Mouse (Mus musculus) gastrocnemius, postnatal 14 days (tissue): ENCODE data around the gene Gpatch8. TPM values are rescaled to one million over a fixed set of nuclear protein-coding genes. Genes with fewer than 3 reads are reported as not detected.

ENCODE experiments used
- DNase-seq: peaks from one replicate; pipeline ENCODE4 v3.0.0; 2021; ENCODE audit warnings: mixed read lengths
- intact Hi-C: fragments of 180-260 bp; cut with DNase I; formaldehyde crosslinking; loops from one replicate; pipeline ENCODE4 v1.15.1; 2025; ENCODE audit warnings: low total_unique reads
- total RNA-seq, 2 experiments: library from RNA; stranded (reverse); gene quantifications; 2 replicates each; pipeline ENCODE4 v1.2.3; 2021

Gene Gpatch8
- total RNA-seq, 2 experiments from 2014 or later, result 21.1 to 27.7 TPM

DNA sequence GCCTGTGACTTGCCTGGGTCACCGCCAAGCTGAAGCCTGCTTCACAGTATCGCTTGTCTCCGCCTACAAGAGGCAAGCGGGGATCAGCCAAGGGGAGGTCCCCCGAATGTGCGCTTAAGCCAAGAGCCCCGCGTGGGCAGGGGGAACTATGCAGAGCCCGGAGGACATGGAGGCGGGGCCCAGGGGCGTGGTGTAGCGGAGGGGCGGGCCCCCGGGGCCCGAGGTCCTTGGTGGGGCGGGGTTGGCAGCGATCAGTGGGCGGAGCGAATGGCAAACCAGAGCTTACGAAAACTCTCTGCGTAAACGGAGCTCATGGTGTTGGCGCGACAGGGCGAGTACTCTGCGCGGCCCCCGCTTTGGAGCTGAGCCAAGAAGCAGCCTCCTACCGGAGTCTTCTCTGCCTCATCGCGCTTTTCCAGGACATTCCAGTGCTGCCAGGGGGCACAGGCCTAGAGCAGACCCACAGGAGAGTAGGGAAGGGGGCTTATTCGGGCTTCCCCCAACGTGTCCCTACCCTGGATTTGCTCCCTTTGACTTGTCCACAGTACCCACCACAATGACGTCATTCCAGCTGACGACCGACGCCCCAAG, 89.1 kb downstream of the Gpatch8 start:
- intact Hi-C loops, result no loop called here
- DNase-seq, result peak; percentile 98

DNA sequence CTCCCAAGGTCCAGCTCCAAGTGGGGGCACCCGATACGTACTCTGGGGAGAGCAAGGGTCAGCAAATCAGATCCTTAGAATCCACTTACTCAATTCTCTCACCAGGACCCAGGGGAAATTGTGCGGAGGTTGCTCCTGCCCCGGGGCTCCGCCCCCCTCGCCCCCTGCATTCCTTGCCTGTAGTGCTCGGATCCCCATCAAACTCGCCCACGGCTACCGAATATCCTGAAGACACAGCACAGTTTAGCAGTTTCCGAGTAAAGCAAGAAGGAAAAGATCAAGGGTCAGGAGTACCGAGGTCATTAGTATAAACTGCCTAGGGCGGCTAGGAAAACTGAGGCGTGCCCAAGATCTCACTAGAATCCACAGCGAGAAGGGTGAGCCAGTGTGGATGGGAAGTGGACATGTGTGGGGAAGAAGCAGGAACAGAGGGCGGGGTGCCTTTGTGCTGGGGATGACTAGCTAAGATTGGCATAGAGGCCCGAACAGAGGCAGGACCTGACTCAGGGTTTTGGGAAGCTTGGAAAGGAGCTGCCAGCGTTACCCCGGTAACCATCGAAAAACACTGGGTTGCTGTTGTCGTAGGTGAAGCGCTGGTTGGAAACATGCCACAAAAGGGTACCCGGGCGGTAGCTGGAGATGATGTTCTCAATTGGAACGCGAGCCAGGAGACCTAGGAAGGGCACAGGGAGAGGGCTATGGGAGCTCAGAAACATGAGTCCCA, 90.3 kb downstream of the Gpatch8 start:
- peak; percentile 64 for DNase-seq
- intact Hi-C loops, result no loop called here

DNA sequence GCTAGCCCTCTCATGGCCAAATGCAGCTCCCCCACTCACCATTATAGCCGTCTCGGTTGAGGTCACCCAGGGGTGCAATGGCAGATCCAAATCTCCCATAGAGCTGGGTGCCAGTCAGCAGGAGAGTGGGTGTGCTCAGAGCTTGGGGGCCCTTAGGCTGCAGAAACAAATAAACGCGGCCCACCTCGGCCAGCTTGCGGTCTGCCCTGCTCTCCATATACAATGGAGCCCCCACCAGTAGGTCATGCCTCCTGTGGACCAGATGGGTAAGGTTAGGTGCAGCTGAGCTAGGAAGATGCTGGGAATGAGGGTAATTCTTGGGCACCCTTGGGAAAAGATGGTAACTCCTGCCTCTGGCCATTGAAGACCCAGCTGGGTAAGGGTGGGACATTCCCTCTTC, 91.3 kb downstream of the Gpatch8 start:
- intact Hi-C loops, result no loop called here
- no peak for DNase-seq

DNA sequence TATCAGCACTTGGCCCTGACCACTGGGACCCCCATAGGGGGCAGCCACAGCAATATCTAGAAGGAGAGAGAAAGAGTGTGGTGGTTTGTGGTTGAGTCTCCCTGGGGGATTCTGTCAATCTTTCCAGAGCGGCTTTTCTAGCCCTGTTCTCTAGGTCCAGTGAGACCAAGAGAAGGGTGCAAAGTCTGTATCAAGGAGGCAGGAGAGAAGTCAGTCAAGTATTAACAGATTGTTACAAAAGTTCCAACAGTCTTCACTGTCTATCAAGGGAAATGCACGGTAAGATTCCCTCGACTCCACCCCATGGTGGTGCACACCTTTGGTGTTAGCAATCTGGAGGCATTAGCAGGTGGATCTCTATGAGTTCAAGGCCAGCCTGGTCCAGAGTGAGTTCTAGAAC, 94.4 kb downstream of the Gpatch8 start:
- intact Hi-C loops, result no loop called here
- DNase-seq, result no peak

DNA sequence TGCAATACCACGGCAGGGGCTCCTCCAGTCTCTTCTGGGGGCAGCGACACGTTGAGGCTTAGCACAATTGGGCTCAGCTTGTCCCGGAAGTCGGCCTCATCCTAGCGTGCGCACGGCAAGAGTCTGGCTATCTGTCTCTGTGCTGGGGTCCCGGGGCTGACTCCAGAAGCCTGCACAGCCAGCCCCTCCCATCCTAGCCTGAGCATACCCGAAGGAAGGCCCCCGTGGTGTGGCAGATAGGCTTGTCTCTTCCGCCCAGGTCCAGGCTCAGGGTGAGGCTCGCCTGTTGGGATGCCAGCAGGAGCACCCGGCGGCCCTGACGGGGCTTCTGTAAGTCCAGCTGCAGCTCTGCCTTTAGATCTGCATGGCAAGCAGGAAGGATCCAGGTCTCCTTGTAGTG, 95.7 kb downstream of the Gpatch8 start:
- no peak for DNase-seq
- intact Hi-C loops, result no loop called here

DNA sequence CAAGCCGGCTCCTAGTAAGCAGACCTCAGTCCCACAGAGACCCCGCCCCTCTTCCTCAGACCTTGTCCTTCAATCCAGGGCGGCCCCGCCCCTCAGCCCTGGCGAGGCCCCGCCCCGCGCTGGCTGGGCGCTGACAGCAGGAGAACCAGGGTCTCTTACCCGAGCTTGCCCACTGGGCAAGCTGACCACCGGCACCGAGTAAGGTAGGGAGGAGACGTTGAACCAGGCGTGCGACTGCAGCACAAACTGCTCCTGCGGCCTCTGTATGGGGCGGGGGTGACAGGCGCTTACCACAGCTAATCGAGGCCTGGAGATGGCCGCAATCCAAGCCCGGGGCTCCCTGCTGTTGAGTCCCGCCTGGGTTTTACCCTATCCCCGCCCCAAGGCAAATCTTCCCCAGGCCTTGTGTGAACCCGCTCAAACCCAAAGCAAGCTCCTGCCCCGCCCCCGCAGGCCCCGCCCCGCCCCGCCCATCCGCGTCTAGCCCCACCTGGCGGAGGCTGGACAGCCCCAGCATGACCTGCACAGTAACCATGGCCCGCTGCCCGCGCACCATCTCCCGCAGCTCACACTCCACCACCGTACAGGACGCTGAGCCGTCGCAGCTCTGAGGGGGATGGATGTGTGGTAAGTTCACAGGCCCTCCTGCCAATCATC, 100.3 kb downstream of the Gpatch8 start:
- intact Hi-C loops, result no loop called here
- peak; percentile 70 for DNase-seq

DNA sequence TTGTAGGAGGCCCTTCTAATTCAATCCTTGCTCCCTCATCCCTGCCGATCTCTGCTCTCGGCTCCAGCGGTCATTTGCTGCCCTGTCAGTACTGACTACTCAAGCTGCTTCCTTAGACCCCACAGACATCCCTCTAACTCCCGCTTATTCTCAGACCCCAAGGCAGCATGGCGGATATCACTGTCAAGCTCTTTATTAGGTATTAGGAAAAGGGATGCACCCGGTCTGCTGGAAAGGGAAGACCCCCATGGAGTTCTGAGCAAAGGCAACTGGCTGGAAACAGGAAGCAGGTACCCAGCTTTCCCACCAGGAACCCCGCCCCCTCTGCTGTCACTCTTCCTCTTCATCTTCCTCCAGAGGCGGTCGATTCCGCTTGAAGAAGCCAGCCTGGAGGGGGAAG, 103.1 kb downstream of the Gpatch8 start:
- intact Hi-C loops, result no loop called here
- DNase-seq, result no peak

DNA sequence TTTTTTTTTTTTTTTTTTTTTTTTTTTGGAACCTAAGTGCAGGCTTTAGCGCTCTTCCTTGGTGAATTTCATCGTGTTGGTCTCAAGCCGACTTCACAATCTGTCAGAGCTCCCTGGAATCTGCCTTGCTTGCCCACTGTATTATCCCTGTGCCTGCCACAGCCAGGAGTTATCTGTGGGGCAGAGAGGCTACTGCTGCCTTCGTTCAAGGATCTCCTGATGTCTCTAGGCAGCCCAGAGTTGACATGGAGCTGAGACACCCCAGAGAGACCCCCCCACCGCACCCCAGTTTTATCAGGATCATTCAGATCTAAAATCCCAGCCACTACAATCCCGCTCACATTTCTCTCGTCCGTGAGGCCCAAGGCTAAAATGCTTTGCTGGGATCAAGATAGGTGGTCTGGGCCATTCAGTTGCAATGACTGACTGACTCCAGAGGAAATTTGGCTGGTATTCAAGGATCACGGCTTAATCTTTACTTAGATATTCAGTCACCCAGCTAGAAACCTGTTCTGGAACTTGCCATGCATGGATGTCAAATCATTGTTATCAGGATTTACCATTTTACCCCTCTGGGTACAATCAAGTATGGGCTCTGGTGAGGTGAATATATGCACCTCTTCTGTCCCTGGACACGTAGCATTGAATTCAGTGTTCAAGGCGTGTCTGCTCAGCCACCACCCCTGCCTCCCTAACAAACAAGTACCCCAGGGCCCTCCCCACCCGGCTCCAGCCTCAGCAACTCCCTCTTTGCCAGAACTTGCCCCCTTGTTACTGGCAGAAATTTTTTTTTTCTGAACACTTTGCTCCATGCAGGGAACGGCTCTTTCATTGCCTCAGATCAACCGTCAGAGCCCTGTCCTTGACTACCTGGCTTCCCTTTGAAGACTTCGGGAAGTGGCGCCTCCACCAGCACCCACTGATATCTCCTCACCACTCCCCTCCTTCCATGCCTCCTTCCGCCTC, 106.9 kb downstream of the Gpatch8 start:
- no peak for DNase-seq
- intact Hi-C loops, result no loop called here

DNA sequence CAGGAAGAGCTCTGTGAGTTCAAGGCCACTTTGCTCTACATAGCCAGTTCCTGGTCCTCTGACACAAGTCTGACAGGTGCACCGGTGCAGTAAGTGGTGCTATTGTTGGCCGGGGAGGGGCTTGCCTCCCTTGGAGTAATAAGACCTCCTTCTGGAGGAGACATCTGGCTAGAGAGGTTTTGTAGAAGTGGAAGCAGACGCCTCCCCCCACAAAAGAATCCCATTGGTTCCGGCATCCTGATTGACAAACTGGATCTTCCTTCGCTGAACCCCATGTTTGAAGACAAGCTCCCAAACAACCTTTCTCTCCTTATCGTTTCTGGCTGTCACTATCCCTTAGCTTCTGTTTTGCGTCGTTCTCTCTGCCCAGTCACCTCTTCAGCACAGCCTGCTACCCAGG, 107.9 kb downstream of the Gpatch8 start:
- intact Hi-C loops, result no loop called here
- no peak for DNase-seq

DNA sequence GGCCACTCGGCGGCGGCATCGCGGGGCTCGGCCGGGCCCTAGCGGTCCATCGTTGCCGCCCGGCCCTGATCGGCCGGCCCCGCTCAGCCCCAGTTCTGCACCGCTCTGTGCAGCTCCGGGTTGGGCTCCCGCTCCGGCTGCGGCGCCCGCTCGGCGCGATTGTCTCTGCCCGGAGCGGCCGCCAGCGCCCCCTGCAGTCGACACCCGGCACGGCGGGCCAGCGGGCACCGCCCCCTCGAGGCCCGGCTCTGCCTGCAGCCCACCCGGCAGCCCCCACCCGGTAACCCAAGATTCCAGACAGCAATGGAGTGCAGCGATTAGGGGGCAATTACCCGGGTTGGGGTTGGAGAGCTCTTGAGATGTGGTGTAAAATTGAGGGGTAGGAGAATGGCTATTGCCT, 108.7 kb downstream of the Gpatch8 start, which contains the start of gene Fam171a2:
Gene Fam171a2, minus strand, starts transcription at position 186 of the 400 bp plus-strand sequence.
- intact Hi-C loops, result no loop called here
- DNase-seq, result peak; percentile 82

DNA sequence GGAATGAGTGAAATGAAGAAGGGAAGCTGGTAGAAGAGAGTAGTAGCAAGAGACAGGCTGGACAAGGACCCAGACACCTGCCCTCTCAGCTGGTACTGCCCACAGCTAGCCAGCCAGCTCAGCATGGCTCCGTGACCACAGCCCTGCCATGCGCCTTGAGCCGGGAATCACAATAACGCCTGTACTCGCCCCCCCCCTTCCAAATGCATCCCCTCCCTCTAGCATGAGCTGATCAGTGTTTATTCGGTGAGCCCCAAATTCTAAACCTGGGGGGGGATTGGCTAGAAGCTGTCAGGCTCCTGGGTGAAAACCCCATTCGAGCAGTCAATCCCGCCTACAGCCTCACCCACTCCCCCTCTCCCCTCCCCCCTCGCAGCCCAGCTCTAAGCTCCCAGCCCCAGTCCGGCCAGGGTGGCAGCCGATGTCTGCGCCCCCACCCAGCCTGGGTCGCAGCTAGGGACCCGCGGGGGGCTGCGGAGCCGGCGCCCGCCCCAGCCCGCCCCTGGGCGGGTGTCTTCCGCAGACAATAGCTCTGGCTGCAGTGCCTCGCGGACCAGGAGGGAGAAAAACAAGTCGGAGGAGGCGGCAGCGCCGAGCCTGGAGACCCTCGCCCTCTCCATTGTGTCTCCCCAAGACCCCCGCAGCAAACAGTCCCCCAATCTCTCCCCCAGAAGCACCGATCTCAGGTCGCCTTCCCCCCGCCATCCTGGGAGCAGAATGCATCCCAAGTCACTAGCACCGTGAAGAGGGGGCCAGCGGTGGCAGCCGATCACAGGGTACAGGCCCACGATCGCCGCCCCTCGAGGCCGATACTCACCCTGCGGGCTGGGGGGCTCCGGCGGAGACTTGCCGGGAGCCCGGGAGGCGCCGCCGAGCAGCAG, 109.4 kb downstream of the Gpatch8 start:
- intact Hi-C loops, result no loop called here
- no peak for DNase-seq

DNA sequence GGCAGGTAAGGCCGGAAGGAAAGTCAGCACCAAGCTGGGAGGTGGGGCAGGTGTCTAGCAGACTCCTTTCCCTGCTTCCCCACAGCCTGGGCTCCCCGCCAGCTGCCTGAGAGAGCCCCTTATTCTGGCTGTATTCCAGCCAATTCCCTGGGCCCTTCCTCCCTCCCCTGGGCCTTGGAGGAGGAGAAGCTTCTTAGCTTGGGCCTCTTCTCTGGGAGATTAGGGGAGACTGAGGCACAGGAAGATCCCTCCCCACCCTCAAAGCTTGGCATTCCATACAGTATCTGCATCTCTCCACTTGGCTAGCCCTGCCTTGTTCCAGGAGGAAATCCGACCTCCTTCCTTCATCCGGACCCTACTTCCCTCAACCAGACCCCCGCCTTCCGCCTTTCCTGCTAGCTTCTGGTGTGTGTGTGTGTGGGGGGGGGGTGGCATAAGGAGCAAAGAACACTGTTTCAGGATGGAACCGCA, 110.3 kb downstream of the Gpatch8 start:
- intact Hi-C loops, result no loop called here
- no peak for DNase-seq

DNA sequence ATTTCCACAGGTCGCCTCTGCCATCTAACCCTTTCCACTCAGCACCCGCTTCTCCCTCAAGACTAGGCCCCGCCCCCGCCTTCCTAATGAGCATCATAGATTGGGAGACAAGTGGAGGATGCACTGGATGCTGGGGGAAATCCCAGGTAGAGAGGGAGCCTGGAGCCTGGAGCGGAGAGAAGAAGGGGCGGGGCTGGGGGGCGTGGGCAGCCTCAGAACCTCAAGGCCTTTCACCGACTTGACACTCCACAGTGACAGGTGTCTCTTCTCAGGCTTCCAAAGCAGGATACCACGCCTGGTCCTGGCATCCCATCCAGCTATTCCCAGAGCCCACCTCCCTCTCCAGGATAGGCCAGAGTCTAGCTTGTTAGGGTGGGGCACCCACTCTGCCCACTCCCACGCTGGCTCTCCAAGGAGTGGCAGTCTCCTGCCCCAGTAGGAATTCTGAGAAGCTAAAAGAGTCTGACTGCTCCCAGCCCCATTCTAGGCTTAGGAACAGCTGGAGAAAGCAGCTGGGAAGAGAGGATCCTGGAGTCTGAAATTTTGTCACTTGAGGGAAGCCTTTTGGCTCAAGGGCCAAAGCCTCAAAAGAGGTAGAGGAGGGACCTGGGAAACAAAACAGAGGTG, 110.8 kb downstream of the Gpatch8 start:
- no peak for DNase-seq
- intact Hi-C loops, result no loop called here

DNA sequence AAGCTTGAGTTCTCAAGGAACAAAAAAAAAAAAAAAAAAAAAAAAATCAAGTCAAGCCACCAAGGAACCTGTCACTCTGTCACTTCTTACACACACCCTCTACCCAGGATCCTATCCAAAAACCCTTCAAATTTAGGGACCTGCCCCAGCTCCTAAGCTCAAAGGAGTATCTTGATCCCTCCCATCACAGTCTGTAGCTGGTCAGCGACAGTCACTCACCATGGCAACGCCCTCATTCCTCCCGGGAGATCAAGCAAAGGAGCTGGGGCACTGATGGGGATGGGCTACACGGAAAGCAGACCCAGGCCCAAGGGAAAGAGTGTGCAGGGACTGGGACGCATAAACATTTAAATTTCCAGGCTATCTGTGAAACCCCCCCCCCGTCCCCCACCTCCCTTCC, 111.4 kb downstream of the Gpatch8 start:
- intact Hi-C loops, result no loop called here
- DNase-seq, result no peak

DNA sequence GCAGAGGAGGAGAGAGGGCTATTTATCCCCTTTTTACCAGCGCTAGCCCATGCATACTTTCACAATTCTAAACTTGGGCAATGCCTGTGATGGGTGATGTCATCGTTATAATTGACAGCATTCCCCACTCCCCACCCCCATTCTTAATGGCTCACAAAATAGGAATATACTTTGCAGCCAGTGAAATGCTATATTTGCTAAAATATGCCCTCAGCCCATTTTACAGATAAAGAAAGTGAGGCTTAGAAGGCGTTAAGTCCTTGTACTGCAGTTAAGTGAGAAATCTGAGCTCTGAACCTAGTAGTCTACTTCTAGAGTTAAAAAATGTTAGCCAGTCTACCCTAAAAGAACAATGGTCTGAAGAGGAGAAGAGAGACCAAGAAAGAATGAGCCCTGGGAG, 111.9 kb downstream of the Gpatch8 start:
- no peak for DNase-seq
- intact Hi-C loops, result no loop called here

DNA sequence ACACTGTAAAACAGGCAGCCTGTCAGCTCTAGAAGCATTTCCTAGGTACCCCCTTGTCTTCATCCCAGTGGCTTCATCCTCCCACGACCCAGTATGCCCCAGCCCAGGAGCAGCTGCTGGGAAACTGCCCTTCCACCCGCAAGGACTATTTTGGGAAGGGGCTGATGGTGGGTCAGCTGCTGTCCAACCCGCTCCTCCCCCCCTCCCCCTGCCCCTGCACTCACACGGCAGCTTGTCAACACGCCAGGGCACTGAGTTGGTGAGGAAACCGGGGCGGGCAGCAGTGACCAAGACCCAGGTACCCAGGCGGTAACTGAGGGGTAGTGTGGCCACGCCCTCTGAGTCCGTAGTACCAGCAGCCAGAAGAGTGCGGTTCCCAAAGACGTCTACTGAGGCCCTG, 112.5 kb downstream of the Gpatch8 start:
- intact Hi-C loops, result no loop called here
- no peak for DNase-seq

DNA sequence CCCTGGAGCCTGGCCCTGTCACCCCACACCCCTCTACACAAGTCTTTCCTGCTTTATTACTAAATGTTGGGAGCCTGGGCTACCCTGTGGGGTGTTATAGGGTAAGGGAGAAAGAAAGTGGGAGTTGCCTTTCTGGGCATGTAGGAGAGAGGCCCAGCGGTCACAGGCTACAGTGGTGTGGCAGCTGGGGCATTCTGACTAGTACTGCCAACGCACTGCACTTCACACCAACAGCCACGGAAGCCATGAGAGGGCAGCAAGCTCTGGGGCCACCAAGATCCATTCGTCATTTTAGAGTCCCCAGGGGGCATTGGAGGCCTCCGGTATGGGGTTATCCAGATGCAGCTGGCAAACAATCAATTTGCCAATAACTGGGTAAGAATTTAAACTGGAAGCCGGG, 114.1 kb downstream of the Gpatch8 start:
- intact Hi-C loops, result no loop called here
- no peak for DNase-seq

DNA sequence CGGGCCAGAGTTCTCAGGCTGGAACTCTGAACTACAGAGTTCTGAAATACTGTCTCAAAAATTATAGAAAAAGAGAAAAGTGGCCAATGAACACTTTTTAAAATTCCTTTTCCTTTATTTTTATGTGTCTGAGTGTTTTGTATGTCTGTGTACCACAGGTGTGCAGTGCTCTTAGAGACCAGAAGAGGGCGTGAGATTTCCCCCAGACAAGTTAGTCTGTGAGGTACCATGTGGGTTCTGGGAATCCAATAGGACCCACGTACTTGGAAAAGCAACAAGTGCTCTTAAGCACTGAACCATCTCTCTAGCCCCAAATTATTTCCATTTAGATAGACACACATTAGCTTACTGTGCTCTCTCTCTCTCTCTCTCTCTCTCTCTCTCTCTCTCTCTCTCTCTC, 114.8 kb downstream of the Gpatch8 start:
- DNase-seq, result no peak
- intact Hi-C loops, result no loop called here
